Mouse (Mus musculus) right cerebral cortex, postnatal 36 days (tissue): ENCODE results near the gene Dmc1.
A peak's percentile ranks its signal among the peaks of the same experiment; 100 is the strongest.

Source experiments
- DNase-seq, 2 experiments: peaks; one replicate each; pipeline ENCODE4 v3.0.0; 2022; ENCODE audit warnings: low spot score in 2 of 2, mixed read lengths in 1 of 2

The Dmc1 gene

DNA sequence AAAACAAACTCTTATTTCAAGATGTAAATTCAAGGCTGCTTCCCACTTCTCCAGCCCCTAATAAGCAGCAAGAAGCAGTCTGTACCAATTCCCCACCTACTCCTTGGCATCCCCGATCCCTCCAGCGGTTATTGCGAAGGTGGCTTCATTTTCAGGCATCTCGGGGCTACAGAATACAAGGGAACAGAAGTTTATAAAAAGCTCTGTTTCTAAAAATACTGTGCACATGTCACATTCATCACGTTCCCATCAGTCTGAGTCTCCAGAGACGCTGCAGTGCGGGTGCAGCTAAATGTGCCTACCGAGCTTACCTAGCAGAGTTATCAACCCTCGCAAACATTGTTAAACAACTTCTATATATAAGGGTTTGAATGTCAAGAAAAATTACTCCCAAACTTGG lies 42.5 kb downstream of the Dmc1 start:
- DNase-seq, result peak; percentile 49 to 83

GRCm38 (mm10) chr15:79559649-79560048 lies 45.3 kb downstream of the Dmc1 start:
- DNase-seq, result no peak

DNA sequence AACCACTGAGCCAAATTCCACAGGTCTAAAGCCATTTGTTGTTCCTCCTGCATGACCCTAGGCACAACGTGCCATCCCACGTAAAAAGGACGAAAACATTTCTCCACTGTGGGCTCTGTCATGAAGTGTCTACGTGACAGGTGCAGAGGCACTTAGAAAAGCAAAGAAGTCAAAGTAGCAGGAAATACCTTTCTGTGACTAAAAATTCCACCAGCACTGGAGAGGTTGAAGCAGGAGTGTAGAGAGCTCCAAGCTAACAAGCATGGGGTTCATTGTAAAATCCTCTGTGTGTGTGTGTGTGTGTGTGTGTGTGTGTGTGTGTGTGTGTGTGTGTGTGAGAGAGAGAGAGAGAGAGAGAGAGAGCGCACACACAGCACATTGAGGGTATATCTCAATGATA lies 52.3 kb downstream of the Dmc1 start:
- DNase-seq, result no peak

- no peak for DNase-seq
These were observed 56.7 kb downstream of the Dmc1 start for GRCm38 (mm10) chr15:79548226-79548625.

GRCm38 (mm10) chr15:79547289-79547820 lies 57.6 kb downstream of the Dmc1 start:
- no peak for DNase-seq

DNA sequence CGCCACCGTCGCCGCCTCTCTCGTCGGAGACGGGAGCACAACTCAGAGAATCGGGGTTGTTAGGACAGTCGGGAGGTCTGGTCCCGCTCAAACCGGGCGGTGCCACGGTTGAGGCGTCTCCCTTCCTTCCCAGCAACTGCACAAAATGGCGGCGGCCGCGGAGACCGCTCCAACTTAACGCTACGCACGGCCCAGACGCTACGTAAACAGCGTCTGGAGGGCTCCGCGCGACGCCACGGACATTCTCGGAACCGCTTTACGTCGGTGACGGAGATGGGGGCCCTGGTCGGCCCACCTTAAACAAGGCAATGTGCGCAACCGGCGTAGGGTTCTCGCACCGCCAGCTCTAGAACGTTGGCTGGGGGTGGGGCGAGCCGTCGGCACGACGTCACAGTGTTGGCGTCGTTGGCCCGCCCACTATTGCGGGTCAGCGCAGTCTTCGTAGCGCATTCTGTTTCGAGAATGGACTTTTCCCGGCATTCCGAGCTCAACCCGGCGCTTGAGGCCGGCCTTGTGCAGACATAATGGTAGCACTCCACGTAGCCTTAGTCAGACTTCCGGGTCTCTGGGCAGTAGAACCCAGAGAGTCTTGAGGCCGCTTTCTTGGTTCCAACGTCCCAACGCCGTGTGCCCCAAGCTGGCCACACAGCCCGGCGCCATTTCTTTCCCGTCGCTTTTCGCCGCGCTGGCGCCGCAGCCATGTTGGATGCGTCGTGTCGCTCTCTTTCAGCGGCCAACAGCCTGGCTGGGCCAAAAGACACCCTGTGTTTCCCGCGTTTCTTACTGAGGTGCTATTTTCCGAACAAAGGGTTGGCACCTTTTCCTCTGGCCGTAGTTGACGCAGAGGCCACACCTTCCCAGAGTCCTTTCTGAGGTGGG lies 58.3 kb downstream of the Dmc1 start, which contains the start of gene Ddx17:
Ddx17 (minus strand) TSS at position 332 of the 879 bp plus-strand sequence.
- DNase-seq, result peak; percentile 98

DNA sequence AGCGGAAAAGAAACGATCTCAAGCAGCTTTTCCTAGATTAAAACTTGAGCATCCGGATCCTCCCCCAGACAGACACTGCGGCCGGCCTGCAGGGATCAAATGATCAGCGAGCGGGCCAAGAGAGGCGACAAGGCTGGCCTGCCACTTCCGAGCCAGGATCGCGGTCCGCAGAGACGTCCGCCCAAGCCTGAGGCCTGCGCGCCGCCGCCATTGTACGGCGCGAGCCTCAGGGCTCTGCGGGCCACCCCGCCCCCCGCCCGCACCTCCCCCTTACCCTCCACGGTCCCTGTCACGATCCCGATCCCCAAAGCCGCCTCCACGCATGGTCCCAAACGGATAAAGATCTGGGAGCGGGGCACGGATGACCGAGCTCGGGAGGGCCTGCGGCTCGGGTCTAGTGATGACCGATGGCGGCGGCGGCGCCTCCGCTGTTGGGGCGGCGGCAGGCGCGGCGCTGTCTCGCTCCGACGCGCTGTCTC lies 58.9 kb downstream of the Dmc1 start:
- DNase-seq, result no peak

GRCm38 (mm10) chr15:79545496-79545895 lies 59.4 kb downstream of the Dmc1 start:
- no peak for DNase-seq

DNA sequence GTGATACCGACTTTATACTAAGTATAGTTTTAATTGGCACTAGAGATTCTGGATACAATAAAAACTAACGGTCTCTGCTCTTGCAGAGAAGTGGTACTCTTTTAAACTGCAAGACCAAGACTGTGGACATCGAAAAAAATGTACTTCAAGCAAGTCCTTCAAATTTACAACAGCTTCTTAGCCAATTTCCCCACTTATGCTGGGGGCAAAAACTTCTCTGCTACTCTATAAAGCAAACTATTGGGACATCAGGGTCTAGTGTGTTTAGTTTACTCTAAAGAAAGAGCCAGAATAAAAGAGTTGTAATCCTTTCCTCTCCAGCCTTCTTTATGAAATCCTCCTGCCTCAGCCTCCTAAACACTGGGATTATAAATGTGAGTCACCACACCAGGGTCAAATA lies 60.9 kb downstream of the Dmc1 start:
- DNase-seq, result no peak

GRCm38 (mm10) chr15:79533796-79534195 lies 71.1 kb downstream of the Dmc1 start:
- DNase-seq, result no peak

- no peak for DNase-seq
These were observed 75.0 kb downstream of the Dmc1 start for GRCm38 (mm10) chr15:79529935-79530334.

DNA sequence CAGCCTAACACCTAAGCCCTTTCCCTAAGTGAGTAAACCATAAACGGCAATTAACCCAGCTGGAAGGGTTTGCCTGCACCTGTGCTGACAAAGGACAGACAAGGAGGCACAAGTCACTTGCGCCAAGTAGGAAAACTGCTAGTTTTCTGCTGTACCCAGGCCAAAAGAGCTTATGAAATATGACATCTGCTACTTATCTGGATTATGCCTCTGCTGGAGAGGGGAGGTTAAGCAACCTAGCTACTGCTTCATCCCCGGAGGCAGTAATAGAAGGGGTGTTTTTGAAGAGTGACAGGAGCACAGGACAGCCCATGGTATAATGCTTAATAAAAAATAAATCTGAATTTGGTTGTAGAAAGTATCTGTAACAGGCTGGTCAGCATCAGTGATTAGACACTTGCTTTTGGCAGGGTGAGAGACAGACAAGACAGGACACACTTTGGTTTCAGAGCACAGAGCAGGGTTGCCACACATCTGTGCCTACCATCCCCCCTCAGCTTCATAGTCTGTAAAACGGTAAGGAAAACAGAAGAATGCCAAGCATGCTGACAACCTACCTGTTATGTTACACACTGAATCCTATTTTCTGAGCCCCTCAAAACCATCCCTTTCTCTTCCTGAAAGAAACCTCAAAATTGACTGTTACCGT lies 76.8 kb downstream of the Dmc1 start:
- DNase-seq, result no peak

DNA sequence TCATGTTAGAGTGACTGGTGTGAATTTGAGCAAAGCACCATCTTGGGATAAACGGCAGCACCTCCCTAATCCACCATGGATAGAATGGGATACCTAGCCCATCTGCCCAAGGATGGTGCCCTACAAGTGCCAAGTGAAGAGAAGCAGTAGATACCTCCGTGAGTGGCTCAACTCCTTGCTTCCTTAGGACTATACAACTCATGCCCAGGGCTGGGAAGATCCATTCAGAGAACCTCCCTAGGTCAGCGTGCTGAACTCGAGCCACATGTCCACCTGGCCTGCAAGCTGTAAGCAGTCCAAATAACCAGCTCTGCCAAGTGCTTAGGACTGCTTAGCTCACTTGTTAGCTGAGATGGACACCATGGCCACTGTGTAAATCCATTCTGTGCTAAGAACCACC lies 77.7 kb downstream of the Dmc1 start:
- no peak for DNase-seq

GRCm38 (mm10) chr15:79525979-79526768 lies 78.7 kb downstream of the Dmc1 start:
- no peak for DNase-seq

DNA sequence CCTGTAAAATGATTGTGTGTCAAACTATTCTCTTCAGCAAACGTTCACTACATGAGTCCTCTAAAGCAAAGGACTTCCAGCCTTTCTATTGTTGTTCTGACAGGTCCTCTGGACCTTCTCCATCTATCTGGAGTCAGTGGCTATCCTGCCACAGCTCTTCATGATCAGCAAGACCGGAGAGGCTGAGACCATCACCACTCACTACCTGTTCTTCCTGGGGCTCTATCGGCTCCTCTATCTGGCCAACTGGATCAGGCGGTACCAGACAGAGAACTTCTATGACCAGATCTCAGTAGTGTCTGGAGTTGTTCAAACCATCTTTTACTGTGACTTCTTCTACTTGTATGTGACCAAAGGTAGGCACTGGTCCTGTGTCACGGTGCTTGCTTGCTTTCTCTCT lies 79.3 kb downstream of the Dmc1 start:
- DNase-seq, result no peak

DNA sequence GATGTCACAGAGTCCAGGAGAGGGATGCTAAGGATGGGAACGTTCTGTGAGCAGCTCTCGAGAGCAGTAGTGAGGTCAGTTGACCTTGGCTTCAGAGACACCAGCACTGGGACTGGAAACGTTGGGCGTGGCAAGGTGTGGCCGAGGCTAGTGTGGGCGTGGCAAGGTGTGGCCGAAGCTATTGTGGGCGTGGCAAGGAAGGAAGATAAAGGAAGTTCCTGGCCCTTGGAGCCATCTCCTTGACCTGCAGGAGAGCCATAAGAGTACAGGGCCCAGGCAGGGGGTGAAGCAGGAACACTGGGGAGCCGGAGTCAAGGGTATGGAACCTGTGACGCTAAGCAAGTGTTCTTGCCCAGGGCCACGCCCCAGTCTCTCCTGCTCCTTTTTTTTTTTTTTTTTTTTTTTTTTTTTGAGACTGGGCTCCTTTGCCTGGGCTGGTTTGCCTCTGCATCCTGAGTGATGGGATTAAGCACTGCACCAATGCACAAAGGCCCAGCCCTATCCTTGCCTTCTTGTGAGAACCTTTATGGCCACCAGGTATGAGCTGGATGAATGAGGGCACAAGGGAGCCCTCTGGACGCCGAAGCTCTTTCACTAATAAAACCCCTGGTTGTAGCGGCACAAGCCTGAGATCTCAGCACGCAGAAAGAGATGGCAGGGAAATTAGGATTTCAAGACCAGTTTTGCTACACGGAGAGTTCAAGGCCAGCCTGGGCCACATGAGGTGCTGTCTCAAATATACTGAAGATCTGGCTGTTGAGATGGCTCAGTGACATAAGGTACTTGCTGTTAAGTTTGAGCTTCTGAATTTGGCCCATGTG lies 85.3 kb downstream of the Dmc1 start:
- no peak for DNase-seq

DNA sequence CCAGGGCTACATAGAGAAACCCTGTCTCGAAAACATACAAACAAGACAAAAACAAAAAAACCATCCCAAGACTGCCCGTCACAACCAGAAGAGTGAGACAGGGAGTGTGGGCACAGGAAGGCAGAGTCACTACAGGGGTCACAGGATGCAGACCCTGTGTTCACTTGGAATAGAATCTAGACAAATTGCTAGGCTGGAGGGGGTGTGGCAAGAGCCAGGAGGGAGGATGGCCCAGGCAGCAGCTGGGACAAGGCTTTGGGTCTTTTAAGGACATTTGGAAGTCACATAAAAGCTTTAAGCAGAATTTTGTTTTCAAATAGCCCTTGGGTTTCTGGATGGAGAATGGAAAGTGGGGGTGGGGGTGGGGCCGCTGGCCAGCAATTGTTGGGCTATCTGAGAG lies 86.3 kb downstream of the Dmc1 start:
- no peak for DNase-seq

DNA sequence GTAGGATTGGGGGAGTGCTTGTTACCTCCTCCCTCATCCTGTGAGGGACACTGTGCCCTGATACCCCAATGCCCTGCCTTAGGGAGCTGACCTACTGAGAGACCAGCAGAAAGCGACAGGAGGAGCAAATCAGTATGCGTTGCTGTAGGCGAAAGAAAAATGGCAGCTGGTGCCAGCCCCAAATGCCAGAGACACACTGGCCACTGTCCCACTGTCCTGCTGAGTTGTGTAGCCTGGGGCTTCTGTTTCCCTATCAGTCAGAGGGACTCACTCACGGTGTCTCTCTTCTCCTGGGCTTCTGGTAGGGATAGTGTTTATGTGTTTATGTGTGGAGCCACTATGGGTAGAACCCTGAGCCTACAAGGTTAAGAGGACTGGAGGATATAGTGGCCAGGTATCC lies 87.2 kb downstream of the Dmc1 start:
- no peak for DNase-seq

GRCm38 (mm10) chr15:79516171-79517096 lies 88.5 kb downstream of the Dmc1 start, which contains the start of gene Kdelr3:
Kdelr3 (plus strand) TSS chr15:79516411.
- no peak for DNase-seq

GRCm38 (mm10) chr15:79513940-79514339 lies 91.0 kb downstream of the Dmc1 start:
- DNase-seq, result no peak
